Mouse (Mus musculus) Muller cell, postnatal 12 days (primary cell): ENCODE data around the gene Gyg.

Experiments used
- DNase-seq: peaks from one replicate; pipeline ENCODE4 v3.0.0-alpha.2; 2015; ENCODE audit errors: inconsistent ontology term

Gyg gene

DNA sequence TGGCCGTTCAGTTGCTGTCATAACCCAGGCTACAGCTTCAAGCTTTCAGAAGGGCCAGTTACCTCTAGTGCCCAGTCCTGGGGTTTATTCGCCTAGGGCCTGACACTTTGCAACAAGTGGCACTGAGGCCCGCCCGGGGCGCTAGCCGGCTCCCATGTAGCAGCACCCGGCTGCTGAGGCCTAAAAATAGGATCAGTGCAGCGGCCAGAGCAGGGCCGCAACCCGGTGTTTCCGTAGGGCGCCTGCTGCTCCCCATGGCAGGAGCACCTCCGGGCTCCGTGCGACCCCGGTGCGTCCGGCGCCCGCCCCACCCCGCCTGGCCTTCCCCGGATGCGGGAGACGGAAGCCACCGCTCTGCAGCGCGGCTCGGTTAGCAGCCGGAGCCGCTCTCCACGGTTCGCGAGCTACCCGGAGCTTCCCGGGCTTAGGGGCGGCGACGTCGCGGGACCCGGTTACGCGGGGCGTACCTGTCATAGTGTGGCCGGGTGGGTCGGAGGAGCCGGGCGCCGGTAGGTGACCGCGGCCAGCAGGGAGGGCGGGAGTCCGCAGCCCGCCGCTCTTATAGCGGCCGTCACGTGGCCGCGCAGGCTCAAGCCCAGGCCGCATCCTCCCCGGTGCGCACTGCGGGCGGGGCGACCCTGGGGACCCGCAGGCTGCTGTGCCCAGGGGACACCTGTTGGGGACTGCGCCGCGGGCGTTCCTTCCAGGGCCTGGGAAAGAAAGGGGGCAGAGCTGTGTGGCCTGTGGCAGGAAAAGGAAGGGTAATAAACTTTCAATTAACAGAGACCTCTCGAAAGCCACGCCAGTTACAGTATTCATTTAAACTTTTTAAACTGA, at the start of gene Gyg:
TSS of gene Gyg (minus strand) at position 787 of the 837 bp plus-strand sequence.
- peak; percentile 78 for DNase-seq

DNA sequence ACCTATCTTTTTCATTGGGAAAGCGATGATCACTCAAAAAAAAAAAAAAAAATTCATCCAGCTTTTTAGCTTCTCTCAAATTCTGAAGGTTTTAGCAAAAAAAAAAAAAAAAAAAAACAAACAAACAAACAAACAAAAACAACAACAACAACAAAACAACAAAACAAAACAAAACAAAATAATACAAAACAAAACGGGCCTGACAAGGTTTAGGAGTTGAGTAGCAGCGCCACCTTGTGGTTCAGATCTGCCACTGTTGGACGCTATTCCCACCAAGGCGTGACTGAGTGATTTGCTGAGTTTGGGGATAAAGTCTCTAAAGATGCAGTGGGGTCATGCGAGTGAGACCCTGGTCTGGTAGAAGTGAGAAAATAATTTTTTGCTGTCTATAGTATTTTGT, 43.8 kb upstream of the Gyg start:
- DNase-seq = peak; percentile 22

DNA sequence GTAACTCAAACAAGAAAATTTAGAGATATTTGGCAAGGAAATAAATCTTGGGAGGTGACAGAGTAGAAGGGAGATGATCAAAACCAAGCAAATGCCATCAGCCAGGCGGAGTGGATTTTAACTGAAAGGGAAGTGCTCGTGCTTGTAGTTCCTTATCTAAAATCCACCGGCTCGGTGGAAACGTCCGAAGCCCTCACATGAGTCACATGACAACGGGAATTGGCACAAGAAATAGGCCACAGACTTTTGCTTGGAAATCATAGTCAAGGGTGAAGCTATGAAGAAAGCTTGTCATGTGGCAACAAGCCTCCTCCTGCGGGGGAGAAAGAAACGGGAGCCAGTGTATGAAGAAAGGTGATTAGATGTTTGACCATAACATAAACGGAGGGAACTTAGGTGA, 42.8 kb upstream of the Gyg start:
- DNase-seq = no peak

DNA sequence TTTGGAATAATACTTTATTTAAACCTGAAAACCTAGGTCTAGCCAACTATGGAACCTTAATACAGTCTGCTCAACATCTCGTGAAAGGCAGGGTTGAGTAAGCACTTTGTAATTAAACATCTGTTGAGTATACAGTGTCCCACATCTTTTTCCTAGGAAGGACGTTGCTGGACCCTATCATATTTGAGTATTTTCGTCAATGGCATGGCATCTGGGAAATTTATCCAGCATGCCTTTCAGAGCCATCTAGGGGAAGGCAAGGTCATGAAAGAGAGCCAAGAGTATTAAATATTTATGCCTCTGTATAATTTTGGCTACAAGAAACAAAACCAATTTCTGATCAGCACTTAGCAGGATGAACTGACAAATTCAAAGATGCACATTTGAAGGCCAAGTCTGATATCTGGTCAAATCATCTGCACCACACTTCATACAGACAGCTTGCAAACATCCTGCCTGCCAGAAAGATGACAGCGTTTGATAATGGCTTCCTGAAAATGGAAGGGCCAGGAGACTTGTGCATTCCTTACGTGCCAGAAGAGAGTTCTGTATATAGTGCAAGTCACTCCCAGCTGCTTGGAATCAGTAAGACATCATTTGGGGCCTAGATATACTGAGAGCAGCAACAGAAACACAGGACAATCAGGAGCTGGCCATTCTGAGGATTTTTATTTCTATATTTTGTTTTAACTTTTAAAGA, 34.0 kb upstream of the Gyg start:
- peak; percentile 14 for DNase-seq

GRCm38 (mm10) chr3:20172394-20172793, 17.3 kb upstream of the Gyg start:
- DNase-seq = no peak

DNA sequence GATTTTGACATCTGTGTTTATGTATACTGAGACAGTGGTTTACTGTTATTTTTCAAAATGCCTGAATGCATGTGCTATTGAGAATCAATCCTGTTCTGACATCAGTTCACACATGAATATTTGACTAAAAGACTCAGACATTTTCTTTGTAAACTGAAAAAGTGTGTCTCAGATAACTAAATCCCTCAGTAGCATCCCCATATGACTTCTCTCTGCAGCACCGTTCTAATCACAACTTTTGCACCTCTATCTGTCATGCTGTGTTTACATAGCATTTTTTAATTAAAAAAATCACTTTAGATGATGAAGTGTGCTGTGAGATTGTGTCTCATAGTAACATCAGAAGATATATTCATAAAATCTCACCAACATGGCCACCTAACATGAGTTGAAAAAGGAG, 12.4 kb upstream of the Gyg start:
- DNase-seq = no peak

- no peak for DNase-seq
Measured at GRCm38 (mm10) chr3:20155476-20155875, 359 bp upstream of the Gyg start.

DNA sequence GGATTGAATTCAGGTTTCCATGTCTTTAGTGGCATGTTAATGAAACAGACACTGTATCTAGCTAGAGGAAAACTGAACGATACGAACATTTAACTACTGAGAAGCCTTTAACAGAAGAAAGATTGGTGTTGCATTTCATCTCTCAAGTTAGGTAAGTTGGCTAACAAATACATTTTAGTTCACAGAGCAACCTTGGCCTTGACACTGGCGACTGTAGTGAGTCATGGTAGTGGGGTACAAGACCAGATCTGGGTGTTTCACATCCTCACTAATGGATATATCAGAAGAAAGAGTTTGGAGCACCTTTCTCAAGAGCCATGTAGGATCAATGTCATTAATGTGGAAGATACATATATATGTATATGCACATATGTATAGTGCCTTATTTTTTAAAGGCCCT, 3.5 kb downstream of the Gyg start:
- no peak for DNase-seq

- no peak for DNase-seq
Measured at GRCm38 (mm10) chr3:20150511-20150910, 4.6 kb downstream of the Gyg start.

DNA sequence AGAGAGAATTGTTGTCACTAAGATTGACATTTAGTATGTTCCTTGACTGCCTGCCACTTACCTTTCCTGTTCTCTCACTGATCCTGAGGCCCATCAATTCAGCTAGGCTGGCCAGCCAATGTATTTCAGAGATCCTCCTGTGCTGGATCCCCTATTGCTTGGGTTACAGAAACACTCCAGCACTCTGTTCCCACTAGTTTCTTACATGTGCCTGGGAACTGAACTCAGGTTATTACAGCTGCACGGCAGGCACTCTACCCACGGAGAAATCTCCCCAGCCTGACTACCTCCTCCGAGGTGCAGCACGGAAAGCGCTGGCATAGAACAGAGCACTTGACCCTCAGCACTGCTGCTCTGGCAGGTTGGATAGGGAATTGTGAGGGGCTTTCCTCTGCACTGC, 7.5 kb downstream of the Gyg start:
- DNase-seq = no peak

DNA sequence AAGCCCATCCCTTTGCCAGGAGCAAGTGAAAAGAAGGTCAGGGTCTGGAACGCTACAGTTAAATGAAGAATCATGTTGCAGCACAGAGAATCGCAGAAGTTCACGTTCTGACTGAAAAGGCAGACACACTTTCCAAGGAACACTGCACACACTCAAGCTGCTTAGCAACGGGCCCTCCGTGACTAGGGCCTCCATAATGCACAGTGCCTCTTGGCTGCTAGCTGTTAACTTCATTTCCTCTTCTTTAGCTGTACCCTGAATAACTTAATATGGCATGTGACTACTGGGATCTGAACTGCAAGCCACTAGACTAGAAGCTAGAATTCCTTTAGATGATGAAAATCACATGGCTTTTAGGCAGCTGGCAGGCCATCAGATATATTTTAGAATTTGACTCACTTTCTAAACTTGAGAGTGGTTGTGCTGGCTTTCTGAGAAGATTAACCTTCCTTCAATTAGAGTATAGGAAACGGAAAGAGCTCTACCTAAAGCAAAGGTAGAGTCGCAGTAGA, 8.2 kb downstream of the Gyg start:
- DNase-seq = no peak

GRCm38 (mm10) chr3:20145696-20146113, 9.4 kb downstream of the Gyg start:
- DNase-seq = peak; percentile 64

DNA sequence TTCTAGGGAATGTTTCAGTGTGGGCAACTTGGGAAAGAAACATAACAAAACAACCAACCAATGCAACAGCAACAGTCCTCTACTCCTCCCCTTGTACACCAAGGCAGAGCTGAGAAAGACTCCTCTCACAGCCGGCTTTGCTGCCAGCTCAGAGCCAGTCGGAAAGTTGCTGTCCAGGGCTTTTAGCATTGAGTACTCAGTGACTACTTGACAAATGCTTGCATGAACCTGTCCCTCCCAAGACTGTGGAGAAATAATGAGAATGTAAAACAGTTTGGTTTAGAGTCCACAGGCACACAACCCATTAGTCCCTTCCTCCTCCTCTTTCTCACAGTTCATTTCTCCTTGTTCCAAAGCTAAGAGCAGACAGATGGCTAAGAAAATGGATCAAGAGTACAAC, 10.7 kb downstream of the Gyg start:
- no peak for DNase-seq

- no peak for DNase-seq
Measured at GRCm38 (mm10) chr3:20143726-20144125, 11.4 kb downstream of the Gyg start.

- no peak for DNase-seq
Measured at GRCm38 (mm10) chr3:20142576-20142975, 12.5 kb downstream of the Gyg start.

GRCm38 (mm10) chr3:20142101-20142500, 13.0 kb downstream of the Gyg start:
- DNase-seq = no peak

DNA sequence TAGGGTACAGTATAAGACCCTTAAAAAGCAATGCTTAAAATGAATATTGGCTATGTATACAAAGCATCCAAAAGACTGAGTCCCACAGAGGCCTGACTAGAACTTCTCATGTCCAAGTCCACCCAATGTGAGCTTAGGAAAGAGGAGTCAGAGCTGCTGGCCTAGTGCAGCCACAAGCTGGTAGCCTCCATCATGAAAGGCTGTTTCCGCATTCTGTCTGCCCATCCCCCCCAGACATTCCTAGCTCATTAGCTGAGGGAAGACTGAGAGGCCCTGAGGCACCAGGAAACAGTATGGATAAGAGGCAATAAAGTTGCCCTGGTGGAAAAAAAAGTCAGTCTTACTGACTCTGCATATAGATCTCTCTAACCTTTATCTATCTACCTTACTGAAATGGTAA, 13.4 kb downstream of the Gyg start:
- DNase-seq = peak; percentile 43

DNA sequence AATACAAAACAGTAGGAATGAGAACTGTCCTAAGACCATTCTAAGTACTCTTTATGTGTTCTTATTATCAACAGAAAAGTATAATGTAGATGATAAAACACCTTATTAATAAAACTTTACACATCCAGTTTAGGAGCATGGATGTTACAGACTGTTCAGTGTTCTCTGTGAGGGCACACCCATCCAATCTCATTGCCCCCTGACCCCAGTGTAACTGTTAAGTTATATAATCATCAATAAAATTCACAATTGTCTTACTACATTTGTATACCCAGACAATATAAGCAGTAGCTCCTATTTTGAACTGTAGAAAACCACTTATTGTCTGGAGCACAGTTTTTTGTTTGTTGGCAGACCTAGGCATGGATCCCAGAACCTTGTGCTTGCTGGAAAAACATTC, 13.9 kb downstream of the Gyg start:
- no peak for DNase-seq

DNA sequence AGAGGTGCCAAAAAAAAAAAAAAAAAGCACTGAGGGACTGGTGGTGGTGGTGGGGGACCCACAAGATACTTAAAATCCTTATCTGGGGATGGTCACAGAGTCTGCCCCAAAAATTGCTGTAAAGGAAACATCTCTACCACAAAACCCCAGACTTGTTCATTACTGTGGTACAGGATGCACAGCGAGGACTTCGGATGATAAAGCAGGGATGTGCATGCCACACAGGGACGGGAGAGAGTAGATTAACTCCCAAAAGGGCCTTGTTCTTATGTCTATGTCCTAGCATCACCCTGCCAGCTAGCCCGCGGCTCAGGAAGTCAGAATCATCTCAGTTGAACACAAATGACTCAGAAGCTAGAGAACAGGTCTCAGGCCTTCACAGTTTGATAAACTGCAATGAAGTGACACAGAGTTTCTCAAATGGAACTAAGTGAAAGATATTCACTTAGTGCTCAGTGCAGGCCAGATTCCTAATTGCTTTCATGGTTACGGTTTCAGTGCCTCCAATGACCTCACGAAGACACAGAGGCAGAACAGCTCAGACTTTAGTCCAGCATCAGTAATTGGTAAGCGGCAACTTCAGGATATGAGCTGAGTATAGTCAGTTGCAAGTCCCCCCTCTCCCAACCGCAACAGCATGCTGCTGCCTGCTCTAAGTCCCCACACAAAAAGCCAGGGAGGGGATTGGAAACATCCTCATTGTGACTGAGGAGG, 18.1 kb downstream of the Gyg start:
- DNase-seq = peak; percentile 72

- no peak for DNase-seq
Measured at GRCm38 (mm10) chr3:20134545-20134944, 20.6 kb downstream of the Gyg start.

DNA sequence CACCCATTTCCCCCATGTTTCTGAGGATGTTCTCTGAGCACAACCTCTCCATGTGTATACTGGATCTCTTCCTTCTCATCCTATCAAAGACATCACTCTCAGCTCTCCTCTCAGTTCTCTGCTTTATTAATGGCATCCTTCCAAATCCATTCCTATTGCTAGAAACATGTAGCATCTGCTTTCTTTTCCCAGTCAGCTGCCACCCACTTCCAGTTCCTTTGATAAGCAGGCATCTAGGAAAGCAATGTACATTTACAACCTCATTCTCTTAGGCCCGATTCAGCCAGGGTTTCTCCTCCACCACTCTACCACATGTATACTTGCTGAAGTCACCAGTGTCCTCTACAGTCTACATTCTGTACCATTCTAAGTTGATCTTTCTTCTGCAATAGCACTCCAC, 21.4 kb downstream of the Gyg start:
- DNase-seq = no peak

GRCm38 (mm10) chr3:20132731-20133130, 22.4 kb downstream of the Gyg start:
- no peak for DNase-seq
